Mouse (Mus musculus) C2C12 (cell line): Measurements from ENCODE around the gene Brat1. TPM values are rescaled to one million over a fixed set of nuclear protein-coding genes. Genes with fewer than 3 reads are reported as not detected.

ENCODE experiments used
- H3K27me3 ChIP-seq: one replicate; pipeline ENCODE4 v1.6.1; 2011; ENCODE audit not compliant: control insufficient read depth, insufficient read depth, insufficient read length
- H3K36me3 ChIP-seq: one replicate; pipeline ENCODE4 v1.6.1; 2011; ENCODE audit not compliant: control insufficient read depth, insufficient read depth
- H3K4me3 ChIP-seq: one replicate; pipeline ENCODE4 v1.5.1; 2011; ENCODE audit warnings: mild to moderate bottlenecking, control low read depth; ENCODE audit not compliant: poor library complexity, insufficient read depth, severe bottlenecking
- H3K79me2 ChIP-seq: one replicate; pipeline ENCODE4 v1.6.1; 2011; ENCODE audit not compliant: control insufficient read depth, insufficient read depth
- H3K79me3 ChIP-seq: one replicate; pipeline ENCODE4 v1.6.1; 2011; ENCODE audit warnings: low read depth, control low read depth
- H3ac ChIP-seq: one replicate; pipeline ENCODE3; 2011; ENCODE audit warnings: low read depth; ENCODE audit not compliant: control insufficient read depth, insufficient read length
- CEBPB ChIP-seq: IDR thresholded peaks from one replicate; pipeline ENCODE4 v1.6.1; 2011; ENCODE audit warnings: low read depth, mild to moderate bottlenecking, control low read depth, moderate library complexity
- CTCF ChIP-seq: IDR thresholded peaks from one replicate; pipeline ENCODE4 v1.5.1; 2011; ENCODE audit not compliant: control insufficient read depth, insufficient read depth, insufficient read length
- FOSL1 ChIP-seq: IDR thresholded peaks from one replicate; pipeline ENCODE4 v1.8.0; 2011; ENCODE audit warnings: mild to moderate bottlenecking, low read length; ENCODE audit not compliant: poor library complexity, insufficient read depth, severe bottlenecking
- MAX ChIP-seq: IDR thresholded peaks from one replicate; pipeline ENCODE4 v1.6.1; 2011; ENCODE audit warnings: mild to moderate bottlenecking, control low read depth
- MYOD1 ChIP-seq: IDR thresholded peaks from one replicate; pipeline ENCODE4 v1.6.1; 2011; ENCODE audit warnings: low read depth; ENCODE audit not compliant: control insufficient read depth, insufficient read length
- MYOG ChIP-seq: IDR thresholded peaks from one replicate; pipeline ENCODE4 v1.6.1; 2011; ENCODE audit not compliant: control insufficient read depth, insufficient read length; ENCODE audit errors: extremely low read depth
- USF1 ChIP-seq: IDR thresholded peaks from one replicate; pipeline ENCODE4 v1.6.1; 2011; ENCODE audit warnings: low read depth, mild to moderate bottlenecking, control low read depth, moderate library complexity
- polyA plus RNA-seq: library from polyadenylated mRNA; unstranded; fragments of >200 nt; fragmentation: generic; extraction: Trizol; gene quantifications from one replicate; pipeline ENCODE4 v1.2.1, GENCODE M21; 2012; ENCODE audit warnings: missing spikeins

Brat1 gene
- polyA plus RNA-seq, 1 experiment: 9.4 TPM

- Histone ChIP-seq H3K27me3 (no peaks in the 10 kb centered on the region), H3ac (no peak overlapping the region), H3K79me2 (no peaks in the 10 kb centered on the region), H3K79me3 (no peaks in the 10 kb centered on the region), H3K4me3 (no peak overlapping the region), H3K36me3 (no peaks in the 10 kb centered on the region)
- TF ChIP-seq MYOG: no peak
- TF ChIP-seq FOSL1: no peak
- no peak for TF ChIP-seq CEBPB
- TF ChIP-seq CTCF: no peak
- TF ChIP-seq MAX: no peak
- TF ChIP-seq USF1: no peak
- TF ChIP-seq MYOD1: no peak
These were observed 48.4 kb downstream of the Brat1 start for GRCm38 (mm10) chr5:140753223-140753622.

DNA sequence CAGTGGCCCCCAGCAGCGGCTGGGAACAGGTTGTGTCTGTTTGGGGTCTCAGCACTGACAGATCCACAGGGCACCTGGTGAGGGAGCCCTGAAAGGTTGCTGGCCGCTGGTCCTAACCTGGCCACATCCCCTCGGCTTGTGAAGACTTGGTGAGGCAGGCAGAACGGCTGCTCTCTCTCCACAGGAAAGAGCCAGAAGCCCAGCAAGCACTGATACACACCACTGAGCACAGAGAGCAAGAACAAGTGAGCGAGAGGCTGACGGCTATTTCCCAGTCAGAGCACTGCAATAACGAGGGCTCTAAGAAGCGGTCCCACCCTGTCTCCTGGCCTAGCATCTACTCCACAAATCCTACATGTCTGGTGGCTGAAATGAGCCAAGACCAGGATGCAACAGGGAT lies 54.1 kb downstream of the Brat1 start:
- H3K79me3 ChIP-seq: no peaks in the 10 kb centered on the region
- no peaks in the 10 kb centered on the region for H3K79me2 ChIP-seq
- TF ChIP-seq MAX: no peak
- no peak for TF ChIP-seq USF1
- TF ChIP-seq MYOD1: no peak
- no peak for TF ChIP-seq CEBPB
- no peak for TF ChIP-seq MYOG
- no peak for TF ChIP-seq CTCF
- TF ChIP-seq FOSL1: no peak
- H3ac ChIP-seq: no peak overlapping the region
- no peaks in the 10 kb centered on the region for H3K27me3 ChIP-seq
- H3K36me3 ChIP-seq: peaks cover 6% of the 10 kb centered on the region
- no peak overlapping the region for H3K4me3 ChIP-seq

GRCm38 (mm10) chr5:140762540-140762939 lies 57.7 kb downstream of the Brat1 start:
- no peaks in the 10 kb centered on the region for H3K27me3 ChIP-seq
- H3K4me3 ChIP-seq: no peak overlapping the region
- TF ChIP-seq FOSL1 (no peak), CEBPB (no peak), CTCF (no peak), MYOD1 (no peak), MAX (no peak), MYOG (no peak), USF1 (no peak)
- H3K36me3 ChIP-seq: peaks cover 11% of the 10 kb centered on the region
- H3K79me3 ChIP-seq: no peaks in the 10 kb centered on the region
- peaks cover 9% of the 10 kb centered on the region for H3K79me2 ChIP-seq
- H3ac ChIP-seq: no peak overlapping the region

DNA sequence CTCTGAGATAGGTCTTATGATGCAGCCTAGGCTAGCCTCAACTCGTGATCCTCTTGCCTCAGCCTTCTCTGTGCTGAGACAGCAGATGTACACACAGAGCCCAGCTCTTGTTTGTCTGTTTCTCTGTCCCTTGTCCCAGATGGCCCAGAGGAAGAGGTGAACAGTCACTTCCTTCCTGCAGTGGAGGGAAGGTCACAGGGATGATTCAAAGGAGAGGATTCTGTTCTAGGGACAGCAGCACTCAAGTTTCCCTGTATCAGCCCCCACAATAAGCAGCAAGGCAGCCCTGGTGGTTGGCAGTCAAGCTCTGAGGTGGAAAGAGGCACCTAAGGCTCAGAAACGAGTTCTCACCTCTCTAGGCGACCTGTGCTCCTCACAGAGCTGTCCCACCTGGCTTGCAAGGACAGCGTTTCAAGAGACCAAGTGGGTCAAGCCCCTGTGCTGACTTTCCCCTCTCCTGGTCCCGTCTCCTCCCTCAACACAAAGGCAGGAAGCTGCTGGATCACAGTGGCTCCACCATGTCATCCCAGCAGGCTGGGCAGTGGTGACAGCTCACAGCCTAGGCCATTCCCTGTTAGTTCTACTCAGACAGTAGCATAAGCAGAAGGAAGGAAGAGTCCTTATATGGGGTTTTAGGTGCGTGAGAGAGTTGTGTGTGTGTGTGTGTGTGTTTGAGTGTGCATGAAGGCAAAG lies 60.3 kb downstream of the Brat1 start:
- TF ChIP-seq CEBPB: no peak
- no peak for TF ChIP-seq MYOD1
- TF ChIP-seq MYOG: no peak
- no peak for TF ChIP-seq MAX
- no peak for TF ChIP-seq FOSL1
- no peak for TF ChIP-seq USF1
- Histone ChIP-seq H3K4me3 (no peak overlapping the region), H3ac (no peak overlapping the region), H3K36me3 (peaks cover 5% of the 10 kb centered on the region), H3K79me3 (no peaks in the 10 kb centered on the region), H3K27me3 (no peaks in the 10 kb centered on the region), H3K79me2 (peaks cover 9% of the 10 kb centered on the region)

- peaks cover 5% of the 10 kb centered on the region for H3K36me3 ChIP-seq
- no peaks in the 10 kb centered on the region for H3K27me3 ChIP-seq
- H3K79me3 ChIP-seq: no peaks in the 10 kb centered on the region
- TF ChIP-seq CEBPB: no peak
- TF ChIP-seq USF1: no peak
- TF ChIP-seq MAX: no peak
- no peak for TF ChIP-seq MYOG
- TF ChIP-seq MYOD1: no peak
- no peak for TF ChIP-seq FOSL1
- TF ChIP-seq CTCF: no peak
- H3K79me2 ChIP-seq: peaks cover 9% of the 10 kb centered on the region
- H3ac ChIP-seq: no peak overlapping the region
- no peak overlapping the region for H3K4me3 ChIP-seq
These were observed 61.8 kb downstream of the Brat1 start for GRCm38 (mm10) chr5:140766566-140766965.
